Mouse (Mus musculus) T-helper 2 cell (primary cell): ENCODE measurements around the gene Nav2.

ENCODE experiments used
- in situ Hi-C: fragments of 300-600 bp; cut with MboI, MseI; formaldehyde crosslinking; loops from one replicate; pipeline ENCODE4 v1.15.1; 2025; ENCODE audit warnings: high pct_unique_total_duplicates

Gene Nav2

GRCm38 (mm10) chr7:49247744-49248331, 339.3 kb downstream of the Nav2 start:
- in situ Hi-C loops = no loop called here

- in situ Hi-C loops = no loop called here
Observed at GRCm38 (mm10) chr7:49248333-49249086, 340.0 kb downstream of the Nav2 start.

DNA sequence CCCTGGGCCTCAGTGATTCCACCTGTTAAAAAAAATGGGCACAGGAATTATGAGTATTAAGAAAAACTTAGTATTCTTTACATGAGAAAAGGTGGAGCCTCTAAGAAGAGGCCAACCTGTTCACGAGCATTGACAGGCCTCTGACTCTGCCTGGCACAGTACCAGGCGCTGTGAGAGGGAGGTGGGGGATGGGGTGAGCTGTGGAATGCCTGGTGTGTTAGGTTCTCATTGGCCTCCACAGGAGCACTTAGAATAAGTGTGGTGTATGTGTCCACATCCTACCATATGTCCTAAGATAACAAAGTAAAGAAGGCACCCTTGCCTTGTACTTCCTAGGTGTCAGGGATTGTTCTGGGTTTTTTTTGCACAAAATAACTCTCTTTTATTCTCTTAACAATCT, 340.9 kb downstream of the Nav2 start:
- in situ Hi-C loops = no loop called here

- in situ Hi-C loops = no loop called here
Observed at GRCm38 (mm10) chr7:49249996-49250395, 341.5 kb downstream of the Nav2 start.

- in situ Hi-C loops = no loop called here
Observed at GRCm38 (mm10) chr7:49250581-49251307, 342.2 kb downstream of the Nav2 start.

- in situ Hi-C loops = no loop called here
Observed at GRCm38 (mm10) chr7:49251308-49251638, 342.8 kb downstream of the Nav2 start.

DNA sequence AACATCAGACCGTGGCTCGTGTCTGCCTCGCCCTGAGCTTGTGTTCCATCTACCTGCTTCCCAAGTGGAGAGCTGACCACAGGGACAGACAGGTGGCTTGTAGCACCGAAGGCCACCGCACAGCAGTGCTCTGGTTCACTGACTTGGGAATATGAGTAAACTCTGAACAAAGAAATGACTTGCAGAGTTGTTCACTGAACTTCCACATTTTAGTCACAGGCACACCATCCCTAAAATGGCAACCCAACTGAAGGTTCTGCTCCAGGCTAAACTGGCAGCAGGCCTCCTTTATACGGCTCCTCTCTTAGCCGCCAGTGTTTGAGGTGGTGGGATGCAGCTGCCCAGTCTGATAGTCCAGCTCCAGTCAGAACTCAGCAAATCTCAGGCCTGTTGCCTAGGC, 343.9 kb downstream of the Nav2 start:
- in situ Hi-C loops = no loop called here

- in situ Hi-C loops = no loop called here
Observed at GRCm38 (mm10) chr7:49252902-49253301, 344.4 kb downstream of the Nav2 start.

DNA sequence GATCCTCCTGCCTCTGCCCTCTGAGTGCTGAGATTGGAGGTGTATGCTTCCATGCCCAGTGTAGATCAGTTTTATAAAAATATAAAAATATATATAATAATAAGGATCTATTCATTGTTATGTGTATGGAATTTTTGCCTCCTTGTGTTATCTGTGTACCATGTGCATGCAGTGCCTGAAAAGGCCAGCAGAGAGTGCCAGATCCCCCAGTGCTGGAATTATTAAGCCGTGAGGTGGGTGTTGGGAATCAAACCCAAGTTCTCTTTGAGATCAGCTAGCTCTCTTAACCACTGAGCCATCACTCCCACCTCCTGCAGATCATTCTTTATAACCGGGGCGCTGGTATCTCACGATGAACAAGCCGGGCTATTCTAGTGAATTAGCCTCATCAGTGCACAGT, 346.5 kb downstream of the Nav2 start:
- in situ Hi-C loops = no loop called here

GRCm38 (mm10) chr7:49257234-49257906, 348.9 kb downstream of the Nav2 start:
- in situ Hi-C loops = no loop called here

- in situ Hi-C loops = no loop called here
Observed at GRCm38 (mm10) chr7:49258088-49258487, 349.6 kb downstream of the Nav2 start.

- in situ Hi-C loops = loop anchor here (5.0 kb wide), 1 partner anchor 125 kb away; no protein-coding TSS in a partner anchor
Observed at GRCm38 (mm10) chr7:49261941-49262511, 353.5 kb downstream of the Nav2 start.

- in situ Hi-C loops = no loop called here
Observed at GRCm38 (mm10) chr7:49266422-49266821, 357.9 kb downstream of the Nav2 start.

- in situ Hi-C loops = no loop called here
Observed at GRCm38 (mm10) chr7:49267621-49268325, 359.3 kb downstream of the Nav2 start.

DNA sequence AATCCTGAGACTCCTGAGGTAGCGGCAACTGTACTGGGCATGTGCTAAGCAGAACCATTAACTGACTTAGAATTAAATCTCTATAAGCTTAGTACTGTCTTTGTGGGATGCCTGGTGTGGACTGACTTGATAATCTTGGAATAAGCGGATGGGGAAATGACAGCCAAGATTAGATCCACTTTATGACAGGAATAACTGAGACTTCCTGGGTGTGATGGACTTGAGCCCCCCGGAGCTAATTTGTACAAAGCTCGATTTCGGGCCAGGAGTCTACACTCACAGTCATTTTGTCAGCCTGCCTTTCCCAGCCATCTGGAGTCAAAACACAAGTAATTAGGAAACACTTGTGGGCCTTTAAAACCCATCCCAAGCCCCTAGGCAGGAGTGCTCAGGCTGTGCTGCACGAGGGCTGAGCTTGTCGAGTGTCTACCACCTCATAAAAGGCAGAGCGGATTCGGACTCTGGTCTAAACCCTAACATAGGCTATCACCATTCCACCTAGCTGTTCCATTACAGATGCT, 359.9 kb downstream of the Nav2 start:
- in situ Hi-C loops = no loop called here

- in situ Hi-C loops = no loop called here
Observed at GRCm38 (mm10) chr7:49270855-49271254, 362.3 kb downstream of the Nav2 start.

DNA sequence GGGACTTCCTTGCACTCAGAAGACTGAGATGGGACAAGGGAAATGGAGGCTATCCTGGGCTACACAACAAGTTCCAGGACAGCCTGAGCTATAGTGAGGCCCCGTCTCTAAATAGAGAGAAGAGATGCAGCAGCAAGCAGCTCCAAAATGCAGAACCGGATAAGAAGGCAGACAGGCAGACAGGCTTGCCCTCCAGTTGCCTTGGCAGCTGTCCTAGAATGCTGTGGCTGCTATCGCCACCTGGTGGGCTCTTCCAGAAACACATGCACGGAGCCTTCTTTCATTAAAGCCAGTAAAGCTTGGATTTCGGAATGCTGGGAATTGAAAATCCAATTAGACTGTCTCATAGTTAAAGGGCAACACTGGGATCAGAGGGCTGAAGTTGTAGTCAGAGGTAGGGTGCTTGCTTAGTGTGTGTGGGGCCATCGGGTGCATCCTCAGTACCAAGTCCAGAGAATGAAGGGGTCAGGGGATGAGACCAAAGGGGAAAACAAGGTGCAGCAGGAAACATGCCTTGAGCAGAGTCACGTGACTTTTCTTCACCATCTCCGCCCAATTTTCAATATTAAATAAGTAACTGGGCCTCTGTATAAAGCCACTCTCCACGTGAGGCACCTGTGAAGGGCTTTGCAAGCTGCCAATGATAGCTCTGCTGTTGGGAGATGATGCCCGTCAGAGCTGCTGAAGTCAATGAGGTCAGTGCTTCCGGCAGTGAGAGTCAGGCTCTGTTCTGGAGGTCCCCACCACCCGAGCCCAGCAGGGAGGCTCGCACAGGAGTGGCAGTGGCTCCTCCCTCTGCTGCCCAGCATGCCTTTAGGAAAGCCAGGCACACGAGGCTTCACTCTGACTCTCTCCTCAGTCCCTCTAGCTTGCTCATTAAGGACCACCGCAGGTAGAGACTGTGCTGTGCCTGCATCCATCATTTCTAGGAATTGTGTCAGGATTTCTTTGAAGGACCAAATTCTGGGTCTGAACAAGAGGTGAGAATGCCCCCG, 364.2 kb downstream of the Nav2 start:
- in situ Hi-C loops = no loop called here

- in situ Hi-C loops = no loop called here
Observed at GRCm38 (mm10) chr7:49273907-49274656, 365.6 kb downstream of the Nav2 start.

DNA sequence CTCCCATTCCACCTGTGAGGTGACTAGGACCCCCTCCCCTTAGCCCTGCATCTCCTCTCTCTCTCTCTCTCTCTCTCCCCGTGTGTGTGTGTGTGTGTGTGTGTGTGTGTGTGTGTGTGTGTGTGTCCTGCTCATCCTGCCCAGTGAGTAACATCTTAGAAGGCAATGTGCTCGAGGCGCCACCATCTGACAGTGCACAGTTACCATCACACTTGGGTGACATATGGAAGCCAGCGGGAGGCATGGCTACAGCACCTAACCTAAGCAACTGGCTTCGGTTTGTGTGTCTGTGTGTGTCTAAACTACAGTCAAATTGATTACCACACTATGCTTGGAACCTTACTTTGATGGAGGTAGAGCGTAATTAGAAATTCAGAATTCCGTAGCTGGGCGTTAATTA, 366.2 kb downstream of the Nav2 start:
- in situ Hi-C loops = no loop called here
